ENCODE assay signal across 8 mouse cellular contexts in genomic region chr2:172613891-172614391, GRCm38 (mm10).
DNase-seq lines count a peak whose midpoint lies in the region; ATAC-seq lines count a peak whose summit lies in the region.

No protein-coding gene starts in this region.

- H3K4me1 ChIP-seq in heart, embryonic 16.5 days (ENCODE audit: control insufficient read depth, insufficient read depth, low read length), result no peaks in the 10 kb centered on the region; the same call in 1 of the 2 replicates
- peaks cover 5% of the 10 kb centered on the region for H3K4me1 ChIP-seq in hindbrain, embryonic 14.5 days (replicated peaks; ENCODE audit: control insufficient read depth, insufficient read depth, low read length)
- no peaks in the 10 kb centered on the region for H3K4me1 ChIP-seq in midbrain, embryonic 16.5 days (ENCODE audit: control insufficient read depth, insufficient read depth, low read length)

- DNase-seq in heart, adult 11 months, result no peak
- peak; percentile 2 for DNase-seq in brain, adult 2 months (ENCODE audit: low read depth, low spot score)
- DNase-seq in hindbrain, embryonic 14.5 days (ENCODE audit: low spot score), result no peak
- no peak for DNase-seq in adipocyte (ENCODE audit: low spot score)
- DNase-seq in spleen, postnatal 10 days (ENCODE audit: low spot score in 2 of 2), result no peak
- DNase-seq in B cell, adult 2 months, result no peak

- no peaks in the 10 kb centered on the region for H3K36me3 ChIP-seq in heart, embryonic 16.5 days (ENCODE audit: control insufficient read depth, insufficient read depth)
- H3K36me3 ChIP-seq in hindbrain, embryonic 14.5 days (replicated peaks; ENCODE audit: control insufficient read depth, insufficient read depth), result no peaks in the 10 kb centered on the region
- no peaks in the 10 kb centered on the region for H3K36me3 ChIP-seq in midbrain, embryonic 16.5 days (ENCODE audit: control insufficient read depth, insufficient read depth, low read length)

- ATAC-seq in heart, embryonic 16.5 days (replicated peaks; ENCODE audit: extremely low read depth, insufficient read depth, low FRiP score), result no peak
- ATAC-seq in hindbrain, embryonic 14.5 days (ENCODE audit: low FRiP score), result no peak
- ATAC-seq in midbrain, embryonic 16.5 days, result no peak

- peaks cover 11% of the 10 kb centered on the region for H3K27me3 ChIP-seq in heart, embryonic 16.5 days (ENCODE audit: control insufficient read depth, insufficient read depth, low read length)
- H3K27me3 ChIP-seq in hindbrain, embryonic 14.5 days (ENCODE audit: control insufficient read depth, insufficient read depth, low read length), result peaks cover 26% of the 10 kb centered on the region
- H3K27me3 ChIP-seq in midbrain, embryonic 16.5 days (ENCODE audit: control insufficient read depth, insufficient read depth, low read depth, low read length), result peaks cover 9% of the 10 kb centered on the region

- peak overlapping the region; percentile 81 for H3K4me2 ChIP-seq in heart, embryonic 16.5 days (ENCODE audit: low read depth, low read length)
- H3K4me2 ChIP-seq in hindbrain, embryonic 14.5 days (replicated peaks), result peak overlapping the region; percentile 50
- H3K4me2 ChIP-seq in midbrain, embryonic 16.5 days (ENCODE audit: low read length), result peak overlapping the region; percentile 55

- peak overlapping the region; percentile 52 for H3K4me3 ChIP-seq in heart, embryonic 16.5 days (ENCODE audit: low read length)
- H3K4me3 ChIP-seq in hindbrain, embryonic 14.5 days (replicated peaks; ENCODE audit: low read length), result peak overlapping the region; percentile 23; the same call in 1 of the 2 replicates
- H3K4me3 ChIP-seq in midbrain, embryonic 16.5 days (ENCODE audit: low read depth, low read length), result peak overlapping the region; percentile 29

- no peaks in the 10 kb centered on the region for H3K9me3 ChIP-seq in heart, embryonic 16.5 days (replicated peaks; ENCODE audit: control insufficient read depth, low read length)
- H3K9me3 ChIP-seq in hindbrain, embryonic 14.5 days (ENCODE audit: control insufficient read depth, low read length), result no peaks in the 10 kb centered on the region
- no peaks in the 10 kb centered on the region for H3K9me3 ChIP-seq in midbrain, embryonic 16.5 days (replicated peaks; ENCODE audit: control insufficient read depth, low read length, poor library complexity, severe bottlenecking)

- under 1% methylated on average over 18 of the region's 18 CpGs for WGBS in heart, embryonic 16.5 days
- WGBS in hindbrain, embryonic 14.5 days, result under 1% methylated on average over 18 of the region's 18 CpGs
- under 1% methylated on average over 18 of the region's 18 CpGs for WGBS in midbrain, embryonic 16.5 days

- no peak overlapping the region for H3K27ac ChIP-seq in heart, embryonic 16.5 days (ENCODE audit: low read length)
- no peak overlapping the region for H3K27ac ChIP-seq in hindbrain, embryonic 14.5 days
- H3K27ac ChIP-seq in midbrain, embryonic 16.5 days (ENCODE audit: low read length), result no peak overlapping the region

- peak overlapping the region; percentile 69 for H3K9ac ChIP-seq in heart, embryonic 16.5 days (ENCODE audit: low read length)
- no peak overlapping the region for H3K9ac ChIP-seq in hindbrain, embryonic 14.5 days
- 0 out of 2 replicates have a peak overlapping the region, but pooled peaks have one; percentile 33 for H3K9ac ChIP-seq in midbrain, embryonic 16.5 days (ENCODE audit: low read depth, low read length)
